Comparison of ENCODE assay signal across 9 mouse cellular contexts in genomic region chr7:126963548-126964286, GRCm38 (mm10). TPM values are rescaled to one million over a fixed set of nuclear protein-coding genes. Genes with fewer than 3 reads are reported as not detected.
DNase-seq lines count a peak whose midpoint lies in the region; ATAC-seq and TF ChIP-seq lines count a peak whose summit lies in the region.
"Had no signal": no experiment of that assay in that cellular context is flagged by ENCODE, and none has a peak within 500 bp of the region (broad histone marks: within the 10 kb centered on the region; RNA-seq: fewer than 3 reads in every experiment).

No protein-coding gene starts in this region.

- H3K4me3 ChIP-seq in gastrocnemius, adult 2 months: no peak overlapping the region
- no peak overlapping the region for H3K4me3 ChIP-seq in hindbrain, embryonic 12.5 days
- no peak overlapping the region for H3K4me3 ChIP-seq in lung, adult 2 months (replicated peaks; ENCODE audit: extremely low read depth, low read depth, low read length)
- H3K4me3 ChIP-seq: lung, embryonic 15.5 days had no signal

- H3K27me3 ChIP-seq in hindbrain, embryonic 12.5 days: peaks cover 28% of the 10 kb centered on the region

- no peak for TF ChIP-seq POLR2A in lung, adult 2 months (IDR thresholded peaks at IDR 0.05; ENCODE audit: borderline replicate concordance, extremely low read depth, low read depth, low read length)

- no peak for ATAC-seq in hindbrain, embryonic 12.5 days (ENCODE audit: low FRiP score)

- peak; percentile 57 for DNase-seq in gastrocnemius, adult 2 months
- DNase-seq in gastrocnemius, postnatal 25 days: no peak
- peak; percentile 42 for DNase-seq in 3T3-L1 (ENCODE audit: low read depth, low spot score)
- peak; percentile 63 for DNase-seq in adrenal gland, postnatal 14 days
- DNase-seq in lung, adult 2 months: peak; percentile 52
- peak; percentile 73 for DNase-seq in thymus, postnatal 4 days
- DNase-seq in layer of hippocampus, postnatal 36 days: no peak

- H3K4me1 ChIP-seq in hindbrain, embryonic 12.5 days: no peaks in the 10 kb centered on the region
- H3K4me1 ChIP-seq in lung, adult 2 months (ENCODE audit: control insufficient read depth, insufficient read depth, low read length): 0 out of 2 replicates have a peak, but pooled peaks cover 2% of the 10 kb centered on the region

- 26% methylated on average over 19 of the region's 19 CpGs for WGBS in hindbrain, embryonic 12.5 days
- 33% methylated on average over 19 of the region's 19 CpGs for WGBS in lung, adult 2 months

- H3K4me2 ChIP-seq in hindbrain, embryonic 12.5 days (replicated peaks): 0 out of 2 replicates have a peak overlapping the region, but pooled peaks have one; percentile 15
- H3K4me2 ChIP-seq: lung, embryonic 15.5 days had no signal

- intact Hi-C loops in gastrocnemius, adult 2 months (cut with DNase I): loop anchor here (1.0 kb wide), 1 partner anchor 142 kb away; no protein-coding TSS in a partner anchor

- TF ChIP-seq CTCF in gastrocnemius, adult 2 months (IDR thresholded peaks at IDR 0.05): peak; percentile 65
- peak; percentile 61 for TF ChIP-seq CTCF in lung, adult 2 months (IDR thresholded peaks at IDR 0.05; ENCODE audit: insufficient read depth, low read length)

- peaks cover 53% of the 10 kb centered on the region for H3K36me3 ChIP-seq in hindbrain, embryonic 12.5 days
- H3K36me3 ChIP-seq: lung, embryonic 15.5 days had no signal

- H3K27ac ChIP-seq in gastrocnemius, adult 2 months: no peak overlapping the region
- no peak overlapping the region for H3K27ac ChIP-seq in hindbrain, embryonic 12.5 days
- H3K27ac ChIP-seq: lung, embryonic 15.5 days had no signal

- H3K9me3 ChIP-seq in hindbrain, embryonic 12.5 days (replicated peaks): no peaks in the 10 kb centered on the region
- H3K9me3 ChIP-seq: lung, embryonic 15.5 days had no signal

- H3K9ac ChIP-seq in hindbrain, embryonic 12.5 days: no peak overlapping the region
- H3K9ac ChIP-seq: lung, embryonic 15.5 days had no signal

RNA-seq across cellular contexts. Expression of gene Cdipt, which starts 12.0 kb away (rescaled TPM):
- 10 to 100 TPM; 29.3 to 41.0 TPM for total RNA-seq in gastrocnemius, adult 2 months (2021)
- 10 to 100 TPM; 30.5 to 31.2 TPM for total RNA-seq in gastrocnemius, postnatal 25 days (2021)
- 78.2 and 83.0 TPM in 2 replicates for total RNA-seq in adrenal gland, postnatal 14 days (2021)
- polyA plus RNA-seq in hindbrain, embryonic 12.5 days (2016; fragmentation: Nextera tagmentation; extraction: Ambion mirVana): 87.8 and 93.5 TPM in 2 replicates
- 321 and 332 TPM in 2 replicates for polyA plus RNA-seq in lung, adult 2 months (2012; rRNA removed)
- 100 to 1,000 TPM; 159 to 164 TPM for total RNA-seq in layer of hippocampus, postnatal 36 days (2021)

RNA-seq across cellular contexts. Expression of gene Cdiptos, which starts 12.2 kb away (rescaled TPM):
- total RNA-seq in gastrocnemius, adult 2 months (2021): under 1 TPM in 1 of 2 experiments, not detected in 1; 0.47 TPM
- total RNA-seq in gastrocnemius, postnatal 25 days (2021): not detected
- total RNA-seq in adrenal gland, postnatal 14 days (2021): 1.6 TPM in 2 replicates
- 0.92 and 1.4 TPM in 2 replicates for polyA plus RNA-seq in hindbrain, embryonic 12.5 days (2016; fragmentation: Nextera tagmentation; extraction: Ambion mirVana)
- 2.0 and 3.3 TPM in 2 replicates for polyA plus RNA-seq in lung, adult 2 months (2012; rRNA removed)
- total RNA-seq in layer of hippocampus, postnatal 36 days (2021): under 1 TPM in 1 of 2 experiments, not detected in 1; 0.35 TPM

RNA-seq across cellular contexts. Expression of gene Sez6l2, which starts 13.4 kb away (rescaled TPM):
- total RNA-seq in gastrocnemius, adult 2 months (2021): 1 to 10 TPM; 1.1 to 1.4 TPM
- total RNA-seq in gastrocnemius, postnatal 25 days (2021): 1 to 10 TPM; 1.6 to 1.7 TPM
- 54.2 and 62.2 TPM in 2 replicates for total RNA-seq in adrenal gland, postnatal 14 days (2021)
- 13.3 and 18.2 TPM in 2 replicates for polyA plus RNA-seq in hindbrain, embryonic 12.5 days (2016; fragmentation: Nextera tagmentation; extraction: Ambion mirVana)
- polyA plus RNA-seq in lung, adult 2 months (2012; rRNA removed): 1.0 TPM in 2 replicates
- total RNA-seq in layer of hippocampus, postnatal 36 days (2021): 100 to 1,000 TPM; 427 to 447 TPM

RNA-seq across cellular contexts. Expression of gene Asphd1, which starts 14.3 kb away (rescaled TPM):
- not detected for total RNA-seq in gastrocnemius, adult 2 months (2021)
- total RNA-seq in gastrocnemius, postnatal 25 days (2021): not detected
- total RNA-seq in adrenal gland, postnatal 14 days (2021): 1.7 and 2.2 TPM in 2 replicates
- 3.4 and 4.1 TPM in 2 replicates for polyA plus RNA-seq in hindbrain, embryonic 12.5 days (2016; fragmentation: Nextera tagmentation; extraction: Ambion mirVana)
- polyA plus RNA-seq in lung, adult 2 months (2012; rRNA removed): not detected in 2 replicates
- 10 to 100 TPM; 34.1 to 35.4 TPM for total RNA-seq in layer of hippocampus, postnatal 36 days (2021)

RNA-seq across cellular contexts. Expression of gene Kctd13, which starts 35.0 kb away (rescaled TPM):
- 1 to 10 TPM; 2.5 to 2.9 TPM for total RNA-seq in gastrocnemius, adult 2 months (2021)
- total RNA-seq in gastrocnemius, postnatal 25 days (2021): 1 to 10 TPM; 1.8 to 2.2 TPM
- 20.2 and 24.7 TPM in 2 replicates for total RNA-seq in adrenal gland, postnatal 14 days (2021)
- polyA plus RNA-seq in hindbrain, embryonic 12.5 days (2016; fragmentation: Nextera tagmentation; extraction: Ambion mirVana): 58.1 and 59.3 TPM in 2 replicates
- 22.4 and 24.5 TPM in 2 replicates for polyA plus RNA-seq in lung, adult 2 months (2012; rRNA removed)
- 100 to 1,000 TPM; 161 to 171 TPM for total RNA-seq in layer of hippocampus, postnatal 36 days (2021)

Comparison
In these comparisons a context has a peak if more than half of its experiments do, and no peak if none do; other contexts are left out.
1. DNase-seq: peak in gastrocnemius, adult 2 months (single experiment), 3T3-L1 (single experiment), adrenal gland, postnatal 14 days (single experiment), lung, adult 2 months (single experiment) and thymus, postnatal 4 days (single experiment); none in gastrocnemius, postnatal 25 days (single experiment) and layer of hippocampus, postnatal 36 days (0 of 2).
2. RNA of gene Sez6l2, which starts 13.4 kb away (total RNA-seq): 427 to 447 TPM in layer of hippocampus, postnatal 36 days and 54.2 to 62.2 TPM in adrenal gland, postnatal 14 days; 1.6 to 1.7 TPM in gastrocnemius, postnatal 25 days and 1.1 to 1.4 TPM in gastrocnemius, adult 2 months; every median in the first group is over 10 times any median in the second.